Mouse (Mus musculus): Measurements from ENCODE around the gene Vamp1. TPM values are rescaled to one million over a fixed set of nuclear protein-coding genes. Genes with fewer than 3 reads are reported as not detected.

Gene Vamp1
- polyA plus RNA-seq, 1 experiment, result 1.4 TPM

- H3K4me1 ChIP-seq, result peaks cover 10% of the 10 kb centered on the region
- H3K4me3 ChIP-seq (replicated peaks), result no peak overlapping the region
- H3K9me3 ChIP-seq, result peaks cover 7% of the 10 kb centered on the region
- H3K27me3 ChIP-seq (replicated peaks), result peaks cover 2% of the 10 kb centered on the region
- no peak for TF ChIP-seq GATA1 (IDR thresholded peaks at IDR 0.05; ENCODE audit: borderline replicate concordance, low read length)
- no peak for TF ChIP-seq FLI1 (IDR thresholded peaks at IDR 0.05; ENCODE audit: low read length)
- no peaks in the 10 kb centered on the region for H3K36me3 ChIP-seq (replicated peaks; ENCODE audit: low read length)
Measured at GRCm38 (mm10) chr6:125210436-125210835, 4.9 kb upstream of the Vamp1 start.

GRCm38 (mm10) chr6:125212621-125213020, 2.7 kb upstream of the Vamp1 start:
- Histone ChIP-seq H3K36me3 (replicated peaks; ENCODE audit: low read length) (peaks cover 1% of the 10 kb centered on the region), H3K9me3 (peaks cover 7% of the 10 kb centered on the region), H3K4me3 (replicated peaks) (no peak overlapping the region), H3K4me1 (peaks cover 23% of the 10 kb centered on the region), H3K27me3 (replicated peaks) (no peaks in the 10 kb centered on the region)
- no peak for TF ChIP-seq FLI1 (IDR thresholded peaks at IDR 0.05; ENCODE audit: low read length)

GRCm38 (mm10) chr6:125213129-125213528, 2.2 kb upstream of the Vamp1 start:
- H3K27me3 ChIP-seq (replicated peaks), result no peaks in the 10 kb centered on the region
- H3K4me3 ChIP-seq (replicated peaks), result no peak overlapping the region
- peaks cover 7% of the 10 kb centered on the region for H3K36me3 ChIP-seq (replicated peaks; ENCODE audit: low read length)
- H3K4me1 ChIP-seq, result peaks cover 23% of the 10 kb centered on the region
- peaks cover 7% of the 10 kb centered on the region for H3K9me3 ChIP-seq
- no peak for TF ChIP-seq FLI1 (IDR thresholded peaks at IDR 0.05; ENCODE audit: low read length)
- no peak for TF ChIP-seq GATA1 (IDR thresholded peaks at IDR 0.05; ENCODE audit: borderline replicate concordance, low read length)

- TF ChIP-seq FLI1 (IDR thresholded peaks at IDR 0.05; ENCODE audit: low read length) (no peak), GATA1 (IDR thresholded peaks at IDR 0.05; ENCODE audit: borderline replicate concordance, low read length) (no peak)
- H3K4me1 ChIP-seq, result peaks cover 29% of the 10 kb centered on the region
- H3K4me3 ChIP-seq (replicated peaks), result no peak overlapping the region
- H3K27me3 ChIP-seq (replicated peaks), result no peaks in the 10 kb centered on the region
- peaks cover 7% of the 10 kb centered on the region for H3K9me3 ChIP-seq
- H3K36me3 ChIP-seq (replicated peaks; ENCODE audit: low read length), result peaks cover 12% of the 10 kb centered on the region
Measured at GRCm38 (mm10) chr6:125213715-125214114, 1.6 kb upstream of the Vamp1 start.

- Histone ChIP-seq H3K36me3 (replicated peaks; ENCODE audit: low read length) (peaks cover 44% of the 10 kb centered on the region), H3K4me3 (replicated peaks) (peak overlapping the region; percentile 4), H3K4me1 (peaks cover 37% of the 10 kb centered on the region), H3K9me3 (no peaks in the 10 kb centered on the region), H3K27me3 (replicated peaks) (no peaks in the 10 kb centered on the region)
- TF ChIP-seq FLI1 (IDR thresholded peaks at IDR 0.05; ENCODE audit: low read length), result no peak
- TF ChIP-seq GATA1 (IDR thresholded peaks at IDR 0.05; ENCODE audit: borderline replicate concordance, low read length), result no peak
Measured at GRCm38 (mm10) chr6:125216898-125217297, 1.5 kb downstream of the Vamp1 start.

- no peak for TF ChIP-seq FLI1 (IDR thresholded peaks at IDR 0.05; ENCODE audit: low read length)
- H3K9me3 ChIP-seq, result no peaks in the 10 kb centered on the region
- H3K36me3 ChIP-seq (replicated peaks; ENCODE audit: low read length), result peaks cover 54% of the 10 kb centered on the region
- H3K4me1 ChIP-seq, result peaks cover 39% of the 10 kb centered on the region
- no peak overlapping the region for H3K4me3 ChIP-seq (replicated peaks)
- no peaks in the 10 kb centered on the region for H3K27me3 ChIP-seq (replicated peaks)
Measured at GRCm38 (mm10) chr6:125217899-125218298, 2.5 kb downstream of the Vamp1 start.

- TF ChIP-seq GATA1 (IDR thresholded peaks at IDR 0.05; ENCODE audit: borderline replicate concordance, low read length) (no peak), FLI1 (IDR thresholded peaks at IDR 0.05; ENCODE audit: low read length) (no peak)
- Histone ChIP-seq H3K4me1 (peaks cover 36% of the 10 kb centered on the region), H3K4me3 (replicated peaks) (no peak overlapping the region), H3K36me3 (replicated peaks; ENCODE audit: low read length) (peaks cover 65% of the 10 kb centered on the region), H3K9me3 (no peaks in the 10 kb centered on the region), H3K27me3 (replicated peaks) (no peaks in the 10 kb centered on the region)
Measured at GRCm38 (mm10) chr6:125218963-125219362, 3.6 kb downstream of the Vamp1 start.

GRCm38 (mm10) chr6:125221115-125221745, 5.9 kb downstream of the Vamp1 start:
- Histone ChIP-seq H3K27me3 (replicated peaks) (no peaks in the 10 kb centered on the region), H3K36me3 (replicated peaks; ENCODE audit: low read length) (peaks cover 85% of the 10 kb centered on the region), H3K4me1 (peaks cover 28% of the 10 kb centered on the region), H3K4me3 (replicated peaks) (no peak overlapping the region), H3K9me3 (no peaks in the 10 kb centered on the region)
- no peak for TF ChIP-seq GATA1 (IDR thresholded peaks at IDR 0.05; ENCODE audit: borderline replicate concordance, low read length)
- no peak for TF ChIP-seq FLI1 (IDR thresholded peaks at IDR 0.05; ENCODE audit: low read length)

- H3K36me3 ChIP-seq (replicated peaks; ENCODE audit: low read length), result peaks cover 94% of the 10 kb centered on the region
- no peaks in the 10 kb centered on the region for H3K9me3 ChIP-seq
- H3K4me3 ChIP-seq (replicated peaks), result no peak overlapping the region
- no peaks in the 10 kb centered on the region for H3K27me3 ChIP-seq (replicated peaks)
- H3K4me1 ChIP-seq, result peaks cover 19% of the 10 kb centered on the region
- TF ChIP-seq GATA1 (IDR thresholded peaks at IDR 0.05; ENCODE audit: borderline replicate concordance, low read length) (no peak), FLI1 (IDR thresholded peaks at IDR 0.05; ENCODE audit: low read length) (no peak)
Measured at GRCm38 (mm10) chr6:125222146-125222545, 6.8 kb downstream of the Vamp1 start.

GRCm38 (mm10) chr6:125222577-125222976, 7.2 kb downstream of the Vamp1 start:
- TF ChIP-seq GATA1 (IDR thresholded peaks at IDR 0.05; ENCODE audit: borderline replicate concordance, low read length) (no peak), FLI1 (IDR thresholded peaks at IDR 0.05; ENCODE audit: low read length) (no peak)
- Histone ChIP-seq H3K4me1 (peaks cover 19% of the 10 kb centered on the region), H3K36me3 (replicated peaks; ENCODE audit: low read length) (peaks cover 96% of the 10 kb centered on the region), H3K4me3 (replicated peaks) (no peak overlapping the region), H3K9me3 (no peaks in the 10 kb centered on the region), H3K27me3 (replicated peaks) (no peaks in the 10 kb centered on the region)
